Mouse (Mus musculus) embryonic facial prominence, embryonic 15.5 days (tissue): ENCODE data around the gene Fkbp8. TPM values are rescaled to one million over a fixed set of nuclear protein-coding genes. Genes with fewer than 3 reads are reported as not detected.

ENCODE experiments used
- ATAC-seq: fragments of 200-750 bp; cut with Nextera tagmentation; 2 replicates; pipeline ENCODE4 v1.8.0; 2017; ENCODE audit warnings: low read depth, moderate TSS enrichment; ENCODE audit not compliant: insufficient number of reproducible peaks, low FRiP score, low TSS enrichment
- H3K27ac ChIP-seq: fragments of 300-500 bp; sonication (generic); replicated peaks from 2 replicates; pipeline ENCODE4 v1.5.1; 2015; ENCODE audit warnings: mild to moderate bottlenecking, inconsistent platforms
- H3K27me3 ChIP-seq: fragments of 300-500 bp; sonication (generic); 2 replicates; pipeline ENCODE4 v1.6.1; 2015; ENCODE audit warnings: inconsistent platforms
- H3K36me3 ChIP-seq: fragments of 300-500 bp; sonication (generic); 2 replicates; pipeline ENCODE4 v1.6.1; 2015; ENCODE audit warnings: mild to moderate bottlenecking, inconsistent platforms
- H3K4me1 ChIP-seq: fragments of 300-500 bp; sonication (generic); 2 replicates; pipeline ENCODE4 v1.6.1; 2015; ENCODE audit warnings: inconsistent platforms
- H3K4me2 ChIP-seq: fragments of 300-500 bp; sonication (generic); replicated peaks from 2 replicates; pipeline ENCODE4 v1.6.1; 2015; ENCODE audit warnings: mild to moderate bottlenecking, inconsistent platforms
- H3K4me3 ChIP-seq: fragments of 300-500 bp; sonication (generic); replicated peaks from 2 replicates; pipeline ENCODE4 v1.5.1; 2015; ENCODE audit warnings: mild to moderate bottlenecking, inconsistent platforms
- H3K9ac ChIP-seq: fragments of 300-500 bp; sonication (generic); 2 replicates; pipeline ENCODE4 v1.6.1; 2015; ENCODE audit warnings: inconsistent platforms
- H3K9me3 ChIP-seq: fragments of 300-500 bp; sonication (generic); replicated peaks from 2 replicates; pipeline ENCODE4 v1.6.1; 2016; ENCODE audit warnings: inconsistent platforms
- WGBS: fragments of 180-500 bp; shearing (Covaris S2); methylation state at CpG from one replicate; pipeline ENCODE4 v1.1.7; 2015; 5-methylcytosine and 5-hydroxymethylcytosine counted together
- polyA plus RNA-seq: library from polyadenylated mRNA; unstranded; fragments of >200 nt; fragmentation: Nextera tagmentation; extraction: Ambion mirVana; gene quantifications from 2 replicates; pipeline ENCODE4 v1.2.1, GENCODE M21; 2015

The Fkbp8 gene
- polyA plus RNA-seq, 1 experiment from 2014 or later: 324 TPM

GRCm38 (mm10) chr8:70549412-70550184 lies 22.1 kb downstream of the Fkbp8 start:
- 91% methylated on average over 10 of the region's 10 CpGs for WGBS
- H3K4me2 ChIP-seq: no peak overlapping the region
- H3K27ac ChIP-seq: no peak overlapping the region
- H3K9ac ChIP-seq: no peak overlapping the region
- H3K4me1 ChIP-seq: peaks cover 22% of the 10 kb centered on the region
- no peaks in the 10 kb centered on the region for H3K9me3 ChIP-seq
- no peak for ATAC-seq
- no peaks in the 10 kb centered on the region for H3K27me3 ChIP-seq
- no peak overlapping the region for H3K4me3 ChIP-seq
- no peaks in the 10 kb centered on the region for H3K36me3 ChIP-seq

- 63% methylated on average over 3 of the region's 3 CpGs for WGBS
- Histone ChIP-seq H3K4me2 (no peak overlapping the region), H3K9ac (no peak overlapping the region), H3K36me3 (no peaks in the 10 kb centered on the region), H3K4me3 (no peak overlapping the region), H3K9me3 (no peaks in the 10 kb centered on the region), H3K27me3 (no peaks in the 10 kb centered on the region), H3K4me1 (peaks cover 22% of the 10 kb centered on the region), H3K27ac (no peak overlapping the region)
- no peak for ATAC-seq
These were observed 24.1 kb downstream of the Fkbp8 start for GRCm38 (mm10) chr8:70551558-70552161.

- ATAC-seq: 0 out of 2 replicates have a peak, but pooled peaks have one; percentile 15
- Histone ChIP-seq H3K9ac (no peak overlapping the region), H3K27me3 (no peaks in the 10 kb centered on the region), H3K27ac (no peak overlapping the region), H3K9me3 (no peaks in the 10 kb centered on the region), H3K4me1 (peaks cover 22% of the 10 kb centered on the region; the same call in 1 of the 2 replicates), H3K4me2 (no peak overlapping the region), H3K36me3 (no peaks in the 10 kb centered on the region), H3K4me3 (no peak overlapping the region)
- WGBS: 57% methylated on average over 1 of the region's 1 CpGs
These were observed 25.3 kb downstream of the Fkbp8 start for GRCm38 (mm10) chr8:70552836-70553235.

GRCm38 (mm10) chr8:70553740-70554139 lies 26.2 kb downstream of the Fkbp8 start:
- Histone ChIP-seq H3K27me3 (no peaks in the 10 kb centered on the region), H3K4me3 (no peak overlapping the region), H3K9ac (no peak overlapping the region), H3K4me2 (no peak overlapping the region), H3K27ac (no peak overlapping the region), H3K9me3 (no peaks in the 10 kb centered on the region), H3K36me3 (no peaks in the 10 kb centered on the region), H3K4me1 (peaks cover 16% of the 10 kb centered on the region; the same call in 1 of the 2 replicates)
- ATAC-seq: no peak

GRCm38 (mm10) chr8:70555079-70555747 lies 27.7 kb downstream of the Fkbp8 start:
- Histone ChIP-seq H3K27ac (no peak overlapping the region), H3K27me3 (no peaks in the 10 kb centered on the region), H3K36me3 (0 out of 2 replicates have a peak, but pooled peaks cover under 1% of the 10 kb centered on the region), H3K9me3 (no peaks in the 10 kb centered on the region), H3K4me1 (peaks cover 16% of the 10 kb centered on the region; the same call in 1 of the 2 replicates), H3K9ac (no peak overlapping the region), H3K4me2 (no peak overlapping the region), H3K4me3 (no peak overlapping the region)
- 89% methylated on average over 4 of the region's 4 CpGs for WGBS
- ATAC-seq: no peak

- Histone ChIP-seq H3K36me3 (0 out of 2 replicates have a peak, but pooled peaks cover 3% of the 10 kb centered on the region), H3K4me3 (no peak overlapping the region), H3K27me3 (no peaks in the 10 kb centered on the region), H3K9ac (no peak overlapping the region), H3K9me3 (no peaks in the 10 kb centered on the region), H3K27ac (no peak overlapping the region), H3K4me1 (peaks cover 17% of the 10 kb centered on the region; the same call in 1 of the 2 replicates), H3K4me2 (no peak overlapping the region)
- ATAC-seq: no peak
- WGBS: 65% methylated on average over 4 of the region's 4 CpGs
These were observed 30.8 kb downstream of the Fkbp8 start for GRCm38 (mm10) chr8:70558334-70558733.

GRCm38 (mm10) chr8:70558983-70559382 lies 31.5 kb downstream of the Fkbp8 start:
- H3K36me3 ChIP-seq: 0 out of 2 replicates have a peak, but pooled peaks cover 3% of the 10 kb centered on the region
- no peak overlapping the region for H3K27ac ChIP-seq
- no peaks in the 10 kb centered on the region for H3K9me3 ChIP-seq
- H3K27me3 ChIP-seq: no peaks in the 10 kb centered on the region
- no peak overlapping the region for H3K4me3 ChIP-seq
- H3K4me1 ChIP-seq: peaks cover 11% of the 10 kb centered on the region; the same call in 1 of the 2 replicates
- no peak overlapping the region for H3K9ac ChIP-seq
- 77% methylated on average over 3 of the region's 3 CpGs for WGBS
- no peak overlapping the region for H3K4me2 ChIP-seq
- no peak for ATAC-seq

GRCm38 (mm10) chr8:70560096-70560495 lies 32.6 kb downstream of the Fkbp8 start:
- peaks cover 18% of the 10 kb centered on the region; the same call in 1 of the 2 replicates for H3K4me1 ChIP-seq
- H3K4me3 ChIP-seq: no peak overlapping the region
- WGBS: 70% methylated on average over 2 of the region's 2 CpGs
- H3K9me3 ChIP-seq: no peaks in the 10 kb centered on the region
- 0 out of 2 replicates have a peak, but pooled peaks have one; percentile 21 for ATAC-seq
- H3K9ac ChIP-seq: no peak overlapping the region
- no peaks in the 10 kb centered on the region for H3K27me3 ChIP-seq
- no peak overlapping the region for H3K27ac ChIP-seq
- H3K4me2 ChIP-seq: no peak overlapping the region
- H3K36me3 ChIP-seq: 0 out of 2 replicates have a peak, but pooled peaks cover 3% of the 10 kb centered on the region

GRCm38 (mm10) chr8:70560564-70560963 lies 33.0 kb downstream of the Fkbp8 start:
- Histone ChIP-seq H3K4me2 (no peak overlapping the region), H3K27me3 (no peaks in the 10 kb centered on the region), H3K9me3 (no peaks in the 10 kb centered on the region), H3K36me3 (0 out of 2 replicates have a peak, but pooled peaks cover 3% of the 10 kb centered on the region), H3K4me3 (no peak overlapping the region), H3K4me1 (peaks cover 23% of the 10 kb centered on the region; the same call in 1 of the 2 replicates), H3K27ac (no peak overlapping the region), H3K9ac (no peak overlapping the region)
- ATAC-seq: no peak
- 63% methylated on average over 3 of the region's 3 CpGs for WGBS

GRCm38 (mm10) chr8:70561357-70561756 lies 33.8 kb downstream of the Fkbp8 start:
- Histone ChIP-seq H3K4me3 (no peak overlapping the region), H3K9me3 (no peaks in the 10 kb centered on the region), H3K4me1 (peaks cover 25% of the 10 kb centered on the region; the same call in 1 of the 2 replicates), H3K27me3 (no peaks in the 10 kb centered on the region), H3K36me3 (0 out of 2 replicates have a peak, but pooled peaks cover 3% of the 10 kb centered on the region), H3K4me2 (no peak overlapping the region), H3K9ac (no peak overlapping the region), H3K27ac (0 out of 2 replicates have a peak overlapping the region, but pooled peaks have one; percentile 22)
- no peak for ATAC-seq
- WGBS: 61% methylated on average over 4 of the region's 4 CpGs
